Mouse (Mus musculus) adrenal gland, postnatal 10 days (tissue): Measurements from ENCODE around the gene Olfr70. TPM values are rescaled to one million over a fixed set of nuclear protein-coding genes. Genes with fewer than 3 reads are reported as not detected.

Experiments used
- DNase-seq: peaks from one replicate; pipeline ENCODE4 v3.0.0; 2021; ENCODE audit warnings: mixed read lengths
- long read RNA-seq, 2 experiments: library from polyadenylated mRNA; stranded (forward); transcript quantifications; one replicate each; pipeline ENCODE4 v2.0.0; 2021
- total RNA-seq, 2 experiments: library from RNA; stranded (reverse); gene quantifications; 2 replicates each; pipeline ENCODE4 v1.2.3; 2021

Olfr70 gene
- not detected for total RNA-seq
- long read RNA-seq, experiment 1: 0 reads
- long read RNA-seq, experiment 2: 0 reads

GRCm38 (mm10) chr4:43700707-43701106 lies at the start of gene Olfr70:
Olfr70 (minus strand) TSS chr4:43700807.
- DNase-seq: no peak

- DNase-seq: no peak
Observed at GRCm38 (mm10) chr4:43745187-43745586, 44.6 kb upstream of the Olfr70 start.

DNA sequence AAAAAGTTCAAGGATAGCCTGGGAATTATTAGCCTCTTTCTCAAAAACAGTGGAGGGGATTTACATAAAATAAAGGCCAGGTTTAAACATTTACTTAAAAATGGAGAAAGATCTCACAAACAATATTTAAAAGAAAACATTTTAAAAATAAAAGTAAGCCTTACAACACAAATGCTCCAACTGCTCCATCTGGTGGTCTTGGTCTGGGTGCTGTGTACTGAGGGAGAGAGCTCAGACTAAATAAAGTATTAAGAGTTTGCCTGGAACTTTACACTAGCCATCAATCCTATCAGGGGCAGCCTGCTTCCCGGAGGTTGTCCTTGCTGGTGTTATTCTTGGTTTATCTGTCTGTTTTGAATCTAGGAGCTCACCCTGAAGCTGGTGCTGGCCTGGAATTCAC lies 42.5 kb upstream of the Olfr70 start:
- no peak for DNase-seq

DNA sequence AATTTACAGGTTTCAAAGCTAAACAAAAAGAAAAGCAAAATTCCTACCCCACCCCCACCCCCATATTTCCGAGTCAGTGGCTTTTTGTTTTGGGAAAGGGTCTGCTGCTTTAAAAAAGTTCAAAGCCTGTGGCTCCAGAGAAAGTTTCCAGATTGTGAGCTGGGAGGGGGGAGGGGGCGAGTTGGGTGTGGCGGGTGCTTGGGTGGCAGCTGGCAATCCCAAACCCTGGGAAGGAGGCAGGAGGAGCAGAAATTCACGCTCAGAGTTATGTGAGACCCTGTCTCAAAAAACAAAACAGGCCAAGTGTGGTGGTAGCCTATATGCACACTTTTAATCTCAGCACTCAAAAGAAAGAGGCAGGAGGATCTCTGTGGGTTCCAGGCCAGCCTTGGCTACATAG lies 42.0 kb upstream of the Olfr70 start:
- DNase-seq: no peak

GRCm38 (mm10) chr4:43741526-43741925 lies 40.9 kb upstream of the Olfr70 start:
- DNase-seq: no peak

- DNase-seq: no peak
Observed at GRCm38 (mm10) chr4:43738989-43739674, 38.5 kb upstream of the Olfr70 start.

- no peak for DNase-seq
Observed at GRCm38 (mm10) chr4:43737144-43737543, 36.5 kb upstream of the Olfr70 start.

GRCm38 (mm10) chr4:43733186-43733585 lies 32.6 kb upstream of the Olfr70 start:
- DNase-seq: no peak

DNA sequence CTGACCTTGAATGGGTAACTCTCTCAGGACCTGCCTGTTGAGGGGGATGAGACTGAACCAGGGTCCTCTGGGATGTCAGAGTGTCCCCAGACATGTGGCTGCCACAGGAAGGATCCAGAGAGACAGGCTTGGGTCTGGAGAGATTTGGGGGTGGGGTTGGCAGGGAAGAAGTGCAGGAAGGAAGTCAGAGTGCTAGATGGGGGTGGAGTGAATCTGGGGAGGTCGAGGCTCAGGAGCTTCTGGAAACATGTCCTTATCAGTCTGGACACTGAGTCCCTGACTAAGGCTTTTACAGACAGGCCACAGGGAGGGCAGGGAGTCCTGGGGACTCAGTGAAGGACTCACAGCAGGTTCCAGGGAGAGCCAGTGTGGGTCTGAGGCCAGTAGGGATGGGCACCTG lies 31.6 kb upstream of the Olfr70 start:
- DNase-seq: no peak

- DNase-seq: no peak
Observed at GRCm38 (mm10) chr4:43730750-43731297, 30.2 kb upstream of the Olfr70 start.

GRCm38 (mm10) chr4:43729794-43730550 lies 29.4 kb upstream of the Olfr70 start, which contains the start of gene Spaar:
Spaar (plus strand) TSS chr4:43730034.
- DNase-seq: no peak

- DNase-seq: no peak
Observed at GRCm38 (mm10) chr4:43729126-43729525, 28.5 kb upstream of the Olfr70 start.

DNA sequence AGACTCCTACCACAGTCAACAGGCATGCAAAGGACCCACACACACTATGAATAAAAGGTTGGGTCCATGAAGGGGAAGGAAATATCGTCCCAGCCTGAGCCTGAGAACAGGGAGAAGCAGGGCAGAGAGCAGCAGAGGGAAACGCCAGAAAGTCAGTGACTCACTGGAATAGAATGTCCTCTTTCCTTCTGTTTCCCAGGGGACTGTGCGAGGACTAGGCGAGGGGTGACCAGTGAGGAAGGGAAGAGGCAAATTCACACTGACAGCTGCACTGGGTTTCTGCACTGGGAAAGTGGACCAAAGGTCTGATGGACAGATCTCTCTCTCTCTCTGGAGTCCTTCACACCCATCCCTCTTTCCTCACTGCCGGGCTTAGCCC lies 28.0 kb upstream of the Olfr70 start:
- peak; percentile 73 for DNase-seq

DNA sequence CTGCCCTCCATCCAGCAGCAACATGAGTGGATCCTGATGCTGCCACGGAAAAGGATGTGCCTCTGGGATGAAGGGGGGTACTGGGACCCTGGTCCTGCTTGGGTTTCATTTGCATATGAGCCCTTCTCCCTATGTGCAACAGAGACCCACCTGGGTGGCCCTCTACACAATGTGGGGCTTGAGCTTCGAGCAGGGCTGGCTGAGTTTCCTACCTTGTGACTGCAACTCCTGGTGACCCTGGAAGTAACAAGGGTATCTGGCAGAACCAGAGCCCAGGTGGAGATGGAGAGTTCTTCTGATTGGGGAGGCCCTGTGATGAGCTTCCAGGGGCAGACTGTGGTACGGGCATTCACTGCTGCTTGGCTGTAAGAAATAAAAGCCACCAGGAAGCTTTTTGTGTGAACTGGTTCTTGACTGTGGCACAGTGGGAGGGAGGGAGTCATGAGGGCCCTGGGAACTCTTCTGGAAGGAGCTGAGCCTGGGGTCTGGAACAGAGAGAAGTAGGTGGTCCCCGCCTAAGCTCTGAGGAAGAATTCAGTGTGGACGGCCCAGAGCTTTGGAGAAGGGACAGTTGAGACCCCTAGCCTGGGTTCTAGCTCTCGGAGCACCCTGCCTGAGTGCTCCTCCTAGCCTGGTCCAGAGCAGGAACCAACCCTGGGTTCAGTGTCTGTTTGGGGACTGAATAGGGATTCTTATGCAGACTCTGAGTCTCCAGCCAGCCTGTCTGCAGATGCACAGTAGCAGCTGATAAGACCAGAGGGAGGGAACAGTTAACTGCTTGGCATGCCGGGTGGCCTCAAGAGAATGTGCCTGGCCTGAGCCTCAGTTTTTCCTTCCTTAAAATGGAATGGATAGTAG lies 27.3 kb upstream of the Olfr70 start:
- no peak for DNase-seq

GRCm38 (mm10) chr4:43726995-43727394 lies 26.4 kb upstream of the Olfr70 start, which contains the start of gene Hrct1:
Hrct1 (plus strand) TSS chr4:43727188.
- DNase-seq: peak; percentile 67

DNA sequence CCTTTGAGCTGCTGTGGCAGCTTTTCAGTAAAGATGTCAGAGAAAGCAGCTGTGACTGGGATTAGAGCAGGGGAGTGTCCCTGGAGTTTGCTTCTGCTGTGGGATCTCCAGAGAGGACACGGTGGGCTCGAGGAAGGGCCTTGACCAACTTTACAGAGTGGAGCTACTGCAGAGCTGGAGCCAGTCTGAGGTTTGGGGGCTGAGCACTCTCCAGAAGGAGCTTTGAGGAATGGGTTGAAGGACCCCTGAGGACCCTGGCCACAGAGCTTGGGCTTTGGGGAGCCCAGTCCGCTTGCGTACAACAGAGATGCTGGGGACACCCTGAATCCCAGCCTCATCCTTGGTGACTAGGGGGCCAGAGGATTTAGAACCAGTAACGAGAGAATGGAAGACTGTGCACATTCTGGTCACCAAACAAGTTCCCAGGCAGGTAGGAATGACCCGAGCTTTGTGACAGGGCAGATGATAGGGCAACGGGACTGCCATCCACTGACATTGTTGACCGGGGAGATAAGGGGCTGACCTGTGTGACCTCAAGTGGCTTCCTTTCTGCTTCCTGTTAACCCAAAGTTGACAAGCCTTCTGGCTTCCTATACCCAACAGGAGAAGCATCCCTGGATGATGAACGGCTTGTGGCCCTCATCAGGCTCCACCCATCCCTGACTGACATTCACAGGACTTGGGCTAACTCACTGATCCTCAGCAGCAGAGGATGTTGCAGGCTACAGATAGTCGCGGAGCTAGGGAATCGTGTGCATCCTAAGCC lies 25.8 kb upstream of the Olfr70 start:
- no peak for DNase-seq

GRCm38 (mm10) chr4:43724764-43725163 lies 24.2 kb upstream of the Olfr70 start:
- peak; percentile 75 for DNase-seq

- no peak for DNase-seq
Observed at GRCm38 (mm10) chr4:43722191-43722590, 21.6 kb upstream of the Olfr70 start.

GRCm38 (mm10) chr4:43720491-43721228 lies 20.1 kb upstream of the Olfr70 start:
- DNase-seq: no peak

DNA sequence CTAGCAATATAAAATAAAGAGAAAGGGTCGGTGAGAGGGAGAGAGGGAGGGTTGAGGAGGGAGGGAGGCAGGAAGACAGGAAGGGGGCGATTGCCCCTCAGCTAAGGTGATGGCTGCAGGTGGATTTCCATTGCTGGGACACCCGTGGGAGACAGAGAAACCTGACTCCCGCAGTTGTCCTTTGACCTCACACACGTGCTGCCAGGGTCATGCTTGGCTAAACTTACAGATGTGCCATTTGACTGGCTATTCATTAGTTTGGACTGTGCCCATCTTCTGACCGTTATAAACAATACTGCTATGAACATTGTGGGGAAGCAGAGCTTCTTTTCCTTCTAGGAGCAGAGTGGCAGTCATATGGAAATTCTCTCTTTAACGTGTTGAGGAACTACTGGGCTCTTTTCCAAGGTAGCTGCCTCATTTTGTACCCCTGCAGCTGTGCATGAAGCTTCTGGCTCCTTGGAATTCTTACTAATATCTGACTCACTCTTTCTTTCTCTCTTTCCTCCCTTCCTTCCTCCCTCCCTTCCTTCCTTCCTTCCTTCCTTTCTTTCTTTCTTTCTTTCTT lies 13.1 kb upstream of the Olfr70 start:
- no peak for DNase-seq
